Mouse (Mus musculus): ENCODE results near the gene H2al1c.
"Not testable (repeated sequence)": the region's sequence is repeated elsewhere in the genome, so short reads cannot be mapped to it uniquely, and the experiment has no call there.

- not testable (repeated sequence) for TF ChIP-seq POLR2A (IDR thresholded peaks at IDR 0.05; ENCODE audit: low read depth, low read length); CTCF (conservative IDR thresholded peaks at IDR 0.05; ENCODE audit: insufficient read depth, insufficient read length, low read depth, low read length)
Measured at GRCm38 (mm10) chrX:11314858-11315257, 9.4 kb downstream of the H2al1c start, which contains the start of gene H2al1f.
